Mouse (Mus musculus) lung, postnatal 0 days (tissue): Measurements from ENCODE around the gene Dnal4.

Experiments used
- CTCF ChIP-seq: IDR thresholded peaks from 2 replicates; pipeline ENCODE4 v1.5.1; 2016; ENCODE audit warnings: antibody characterized with exemption, mild to moderate bottlenecking
- EP300 ChIP-seq: IDR thresholded peaks from 2 replicates; pipeline ENCODE4 v1.6.1; 2016; ENCODE audit warnings: antibody characterized with exemption, mild to moderate bottlenecking, control low read depth

- TF ChIP-seq CTCF (no peak), EP300 (no peak)
Observed at GRCm38 (mm10) chr15:79753420-79753752, 24.3 kb downstream of the Dnal4 start.
